In the genomic region with DNA sequence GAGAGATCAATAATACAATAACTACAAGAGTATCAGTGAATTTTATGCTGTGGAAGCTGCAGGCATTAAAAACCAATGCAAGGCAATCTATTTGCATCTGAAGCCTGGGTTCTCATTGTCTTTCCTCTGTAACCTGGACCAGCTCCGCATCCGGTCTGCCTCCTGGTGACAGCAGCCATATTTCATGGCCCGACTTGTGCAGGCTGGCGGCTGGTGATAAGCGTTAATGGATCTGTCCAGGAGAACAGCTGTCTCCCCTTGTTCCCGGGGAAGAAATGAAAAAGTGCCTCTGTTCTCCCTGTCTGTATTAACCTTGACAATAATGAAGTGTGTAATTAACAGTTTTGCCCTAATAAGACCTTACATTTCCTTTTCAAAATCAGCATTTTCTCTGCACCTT, we compare ENCODE assay signal across 10 mouse cellular contexts.
A peak's percentile ranks its signal among the peaks of the same experiment; 100 is the strongest.
DNase-seq lines count a peak whose midpoint lies in the region; ATAC-seq lines count a peak whose summit lies in the region.
"Had no signal": no experiment of that assay in that cellular context is flagged by ENCODE, and none has a peak within 500 bp of the region (broad histone marks: within the 10 kb centered on the region; RNA-seq: fewer than 3 reads in every experiment).

No protein-coding gene starts in this region.

- H3K9me3 ChIP-seq in forebrain, embryonic 14.5 days (replicated peaks; ENCODE audit: control insufficient read depth, low read length), result no peaks in the 10 kb centered on the region
- H3K9me3 ChIP-seq in kidney, embryonic 15.5 days (replicated peaks), result no peaks in the 10 kb centered on the region
- H3K9me3 ChIP-seq: embryonic facial prominence, embryonic 13.5 days; limb, embryonic 15.5 days had no signal

- H3K4me2 ChIP-seq in forebrain, embryonic 14.5 days (ENCODE audit: low read length), result no peak overlapping the region
- H3K4me2 ChIP-seq in kidney, embryonic 15.5 days, result no peak overlapping the region
- H3K4me2 ChIP-seq: embryonic facial prominence, embryonic 13.5 days; limb, embryonic 15.5 days had no signal

- no peak overlapping the region for H3K9ac ChIP-seq in forebrain, embryonic 14.5 days (ENCODE audit: low read length)
- no peak overlapping the region for H3K9ac ChIP-seq in kidney, embryonic 15.5 days
- H3K9ac ChIP-seq: embryonic facial prominence, embryonic 13.5 days; limb, embryonic 15.5 days had no signal

- ATAC-seq in forebrain, embryonic 14.5 days, result peak; percentile 77; the same call in 1 of the 2 replicates
- ATAC-seq in kidney, embryonic 15.5 days (replicated peaks; ENCODE audit: low FRiP score), result peak; percentile 84

- no peak overlapping the region for H3K4me3 ChIP-seq in forebrain, embryonic 14.5 days (ENCODE audit: low read depth, low read length)
- H3K4me3 ChIP-seq in kidney, embryonic 15.5 days (replicated peaks), result no peak overlapping the region
- H3K4me3 ChIP-seq: embryonic facial prominence, embryonic 13.5 days; limb, embryonic 15.5 days had no signal

- WGBS in forebrain, embryonic 14.5 days, result 35% methylated on average over 6 of the region's 6 CpGs
- WGBS in kidney, embryonic 15.5 days, result 2% methylated on average over 6 of the region's 6 CpGs

- H3K27me3 ChIP-seq in forebrain, embryonic 14.5 days (replicated peaks; ENCODE audit: control insufficient read depth, insufficient read depth, low read length), result no peaks in the 10 kb centered on the region
- H3K27me3 ChIP-seq in kidney, embryonic 15.5 days, result no peaks in the 10 kb centered on the region
- H3K27me3 ChIP-seq: embryonic facial prominence, embryonic 13.5 days; limb, embryonic 15.5 days had no signal

- H3K27ac ChIP-seq in forebrain, embryonic 14.5 days (ENCODE audit: low read depth, low read length), result no peak overlapping the region
- H3K27ac ChIP-seq in kidney, embryonic 15.5 days, result no peak overlapping the region
- H3K27ac ChIP-seq: embryonic facial prominence, embryonic 13.5 days; limb, embryonic 15.5 days had no signal

- no peaks in the 10 kb centered on the region for H3K4me1 ChIP-seq in forebrain, embryonic 14.5 days (ENCODE audit: control insufficient read depth, insufficient read depth, low read length)
- peaks cover 10% of the 10 kb centered on the region; the same call in 1 of the 2 replicates for H3K4me1 ChIP-seq in kidney, embryonic 15.5 days
- H3K4me1 ChIP-seq: embryonic facial prominence, embryonic 13.5 days; limb, embryonic 15.5 days had no signal

- H3K36me3 ChIP-seq in forebrain, embryonic 14.5 days (ENCODE audit: control insufficient read depth, insufficient read depth, low read length), result no peaks in the 10 kb centered on the region
- no peaks in the 10 kb centered on the region for H3K36me3 ChIP-seq in kidney, embryonic 15.5 days
- H3K36me3 ChIP-seq: embryonic facial prominence, embryonic 13.5 days; limb, embryonic 15.5 days had no signal

- DNase-seq in adrenal gland, postnatal 14 days, result peak; percentile 42
- no peak for DNase-seq in adrenal gland, postnatal 25 days
- DNase-seq in forebrain, embryonic 14.5 days (ENCODE audit: low spot score), result peak; percentile 49
- peak; percentile 77 for DNase-seq in mesoderm, embryonic 11.5 days (ENCODE audit: low read depth, low spot score)
- DNase-seq in urinary bladder, postnatal 4 days (ENCODE audit: low spot score in 2 of 2), result no peak
- DNase-seq in testis, postnatal 14 days (ENCODE audit: low spot score), result no peak
- DNase-seq in Muller cell, postnatal 12 days (ENCODE audit: inconsistent ontology term), result no peak

Comparison
In these comparisons a context has a peak if more than half of its experiments do, and no peak if none do; other contexts are left out.
1. DNase-seq: peak in adrenal gland, postnatal 14 days (single experiment), forebrain, embryonic 14.5 days (single experiment) and mesoderm, embryonic 11.5 days (single experiment); none in adrenal gland, postnatal 25 days (single experiment), urinary bladder, postnatal 4 days (0 of 2), testis, postnatal 14 days (single experiment) and Muller cell, postnatal 12 days (single experiment).